Mouse (Mus musculus) right cerebral cortex, postnatal 25 days (tissue): ENCODE data around the gene Omt2a.
"Not testable (repeated sequence)": the region's sequence is repeated elsewhere in the genome, so short reads cannot be mapped to it uniquely, and the experiment has no call there.

ENCODE experiments used
- DNase-seq: peaks from one replicate; pipeline ENCODE4 v3.0.0; 2022

The Omt2a gene

GRCm38 (mm10) chr9:78314696-78315095 lies at the start of gene Omt2a:
TSS of gene Omt2a (minus strand) at chr9:78314796.
- no peak for DNase-seq

GRCm38 (mm10) chr9:78363374-78363773 lies 48.8 kb upstream of the Omt2a start:
- DNase-seq, result no peak

- no peak for DNase-seq
These were observed 45.9 kb upstream of the Omt2a start for GRCm38 (mm10) chr9:78360484-78360872.

- DNase-seq, result no peak
These were observed 45.3 kb upstream of the Omt2a start for GRCm38 (mm10) chr9:78359750-78360483.

GRCm38 (mm10) chr9:78358053-78358452 lies 43.5 kb upstream of the Omt2a start:
- DNase-seq, result peak; percentile 13

GRCm38 (mm10) chr9:78355611-78356010 lies 41.0 kb upstream of the Omt2a start, which contains the start of gene Gsta2:
TSS of gene Gsta2 (minus strand) at chr9:78355788.
- no peak for DNase-seq

GRCm38 (mm10) chr9:78354665-78355578 lies 40.3 kb upstream of the Omt2a start:
- no peak for DNase-seq

GRCm38 (mm10) chr9:78351504-78352220 lies 37.1 kb upstream of the Omt2a start:
- no peak for DNase-seq

- DNase-seq, result not testable (repeated sequence)
These were observed 35.4 kb upstream of the Omt2a start for GRCm38 (mm10) chr9:78350007-78350406.

GRCm38 (mm10) chr9:78349141-78349540 lies 34.5 kb upstream of the Omt2a start:
- not testable (repeated sequence) for DNase-seq

- DNase-seq, result not testable (repeated sequence)
These were observed 33.8 kb upstream of the Omt2a start for GRCm38 (mm10) chr9:78348206-78349004.

GRCm38 (mm10) chr9:78347004-78347403 lies 32.4 kb upstream of the Omt2a start:
- DNase-seq, result no peak

GRCm38 (mm10) chr9:78345235-78345634 lies 30.6 kb upstream of the Omt2a start:
- DNase-seq, result not testable (repeated sequence)

GRCm38 (mm10) chr9:78343055-78343454 lies 28.5 kb upstream of the Omt2a start:
- not testable (repeated sequence) for DNase-seq

- DNase-seq, result not testable (repeated sequence)
These were observed 27.9 kb upstream of the Omt2a start for GRCm38 (mm10) chr9:78342494-78342893.

GRCm38 (mm10) chr9:78340324-78340723 lies 25.7 kb upstream of the Omt2a start:
- DNase-seq, result peak; percentile 6

- not testable (repeated sequence) for DNase-seq
These were observed 22.5 kb upstream of the Omt2a start for GRCm38 (mm10) chr9:78337050-78337449.

- DNase-seq, result not testable (repeated sequence)
These were observed 12.7 kb upstream of the Omt2a start, which contains the start of gene Omt2b for GRCm38 (mm10) chr9:78327289-78327688. TSS of gene Omt2b (plus strand) at chr9:78327589.

GRCm38 (mm10) chr9:78319499-78319898 lies 4.9 kb upstream of the Omt2a start:
- DNase-seq, result no peak

- DNase-seq, result not testable (repeated sequence)
These were observed 6.5 kb downstream of the Omt2a start for GRCm38 (mm10) chr9:78308122-78308521.

- DNase-seq, result not testable (repeated sequence)
These were observed 15.5 kb downstream of the Omt2a start for GRCm38 (mm10) chr9:78299143-78299542.

- no peak for DNase-seq
These were observed 16.4 kb downstream of the Omt2a start for GRCm38 (mm10) chr9:78298232-78298631.
